Mouse (Mus musculus) ES-E14 (cell line): ENCODE data around the gene Spem2. TPM values are rescaled to one million over a fixed set of nuclear protein-coding genes. Genes with fewer than 3 reads are reported as not detected.

Experiments
- DNase-seq: peaks from one replicate; pipeline ENCODE4 v3.0.0-alpha.2; 2013; ENCODE audit warnings: low read depth, low spot score
- H3K27ac ChIP-seq: 2 replicates; pipeline ENCODE4 v1.5.1; 2012; ENCODE audit warnings: low read depth, mild to moderate bottlenecking, low read length, moderate library complexity, mixed read lengths; ENCODE audit not compliant: poor library complexity, insufficient read depth, severe bottlenecking
- H3K36me3 ChIP-seq: 2 replicates; pipeline ENCODE4 v1.6.1; 2012; ENCODE audit warnings: mild to moderate bottlenecking, low read length, moderate library complexity, mixed read lengths; ENCODE audit not compliant: control insufficient read depth, poor library complexity, insufficient read depth, severe bottlenecking
- H3K4me1 ChIP-seq, 2 experiments: fragments of 150-350 bp in 1 of 2; sonication (generic) in 1 of 2; 2 replicates each; pipeline ENCODE4 v1.6.1; 2012; ENCODE audit warnings: low read length in 2 of 2, mild to moderate bottlenecking in 1 of 2, mixed read lengths in 1 of 2; ENCODE audit not compliant: control insufficient read depth in 2 of 2, insufficient read depth in 2 of 2, poor library complexity in 1 of 2
- H3K4me3 ChIP-seq, 2 experiments: fragments of 150-350 bp in 1 of 2; sonication (generic) in 1 of 2; 2 replicates each; pipeline ENCODE4 v1.5.1; 2012; ENCODE audit warnings: low read length in 2 of 2, low read depth in 1 of 2, mild to moderate bottlenecking in 1 of 2, mixed read lengths in 1 of 2; ENCODE audit not compliant: insufficient read depth in 1 of 2, poor library complexity in 1 of 2, severe bottlenecking in 1 of 2
- H3K9ac ChIP-seq: 2 replicates; pipeline ENCODE4 v1.6.1; 2012; ENCODE audit warnings: low read depth, mild to moderate bottlenecking, low read length, mixed read lengths; ENCODE audit not compliant: poor library complexity, insufficient read depth, severe bottlenecking
- H3K9me3 ChIP-seq: fragments of 150-350 bp; sonication (generic); 2 replicates; pipeline ENCODE4 v1.6.1; 2012; ENCODE audit warnings: low read depth, mild to moderate bottlenecking, low read length; ENCODE audit not compliant: control insufficient read depth, insufficient read depth
- CHD2 ChIP-seq: IDR thresholded peaks from 2 replicates; pipeline ENCODE4 v1.6.1; 2014; ENCODE audit warnings: mild to moderate bottlenecking, low read depth, low read length, inconsistent platforms
- HCFC1 ChIP-seq: IDR thresholded peaks from 2 replicates; pipeline ENCODE4 v1.6.1; 2012; ENCODE audit warnings: low read length, inconsistent platforms, borderline replicate concordance; ENCODE audit not compliant: insufficient read depth
- MAFK ChIP-seq: IDR thresholded peaks from 2 replicates; pipeline ENCODE4 v1.6.1; 2014; ENCODE audit warnings: mild to moderate bottlenecking, low read depth, low read length, inconsistent platforms; ENCODE audit not compliant: insufficient read depth
- ZC3H11A ChIP-seq: IDR thresholded peaks from 2 replicates; pipeline ENCODE4 v1.6.1; 2012; ENCODE audit warnings: low read depth, mild to moderate bottlenecking, inconsistent platforms, low read length, borderline replicate concordance
- ZNF384 ChIP-seq: IDR thresholded peaks from 2 replicates; pipeline ENCODE4 v1.6.1; 2012; ENCODE audit warnings: low read depth, low read length, inconsistent platforms
- in situ Hi-C, 2 experiments: fragments of 600-800 bp; cut with MboI; formaldehyde crosslinking; loops; one replicate each; pipeline ENCODE4 v1.15.1; 2025; ENCODE audit warnings: low sequenced_read_pairs in 2 of 2, inconsistent platforms in 1 of 2; ENCODE audit not compliant: unreplicated experiment in 2 of 2
- total RNA-seq: library from RNA; depleted of rRNA; stranded (reverse); fragments of 300-350 nt; gene quantifications from 2 replicates; pipeline ENCODE4 v1.2.3, GENCODE M21; 2012

Gene Spem2
- total RNA-seq, 1 experiment = not detected

DNA sequence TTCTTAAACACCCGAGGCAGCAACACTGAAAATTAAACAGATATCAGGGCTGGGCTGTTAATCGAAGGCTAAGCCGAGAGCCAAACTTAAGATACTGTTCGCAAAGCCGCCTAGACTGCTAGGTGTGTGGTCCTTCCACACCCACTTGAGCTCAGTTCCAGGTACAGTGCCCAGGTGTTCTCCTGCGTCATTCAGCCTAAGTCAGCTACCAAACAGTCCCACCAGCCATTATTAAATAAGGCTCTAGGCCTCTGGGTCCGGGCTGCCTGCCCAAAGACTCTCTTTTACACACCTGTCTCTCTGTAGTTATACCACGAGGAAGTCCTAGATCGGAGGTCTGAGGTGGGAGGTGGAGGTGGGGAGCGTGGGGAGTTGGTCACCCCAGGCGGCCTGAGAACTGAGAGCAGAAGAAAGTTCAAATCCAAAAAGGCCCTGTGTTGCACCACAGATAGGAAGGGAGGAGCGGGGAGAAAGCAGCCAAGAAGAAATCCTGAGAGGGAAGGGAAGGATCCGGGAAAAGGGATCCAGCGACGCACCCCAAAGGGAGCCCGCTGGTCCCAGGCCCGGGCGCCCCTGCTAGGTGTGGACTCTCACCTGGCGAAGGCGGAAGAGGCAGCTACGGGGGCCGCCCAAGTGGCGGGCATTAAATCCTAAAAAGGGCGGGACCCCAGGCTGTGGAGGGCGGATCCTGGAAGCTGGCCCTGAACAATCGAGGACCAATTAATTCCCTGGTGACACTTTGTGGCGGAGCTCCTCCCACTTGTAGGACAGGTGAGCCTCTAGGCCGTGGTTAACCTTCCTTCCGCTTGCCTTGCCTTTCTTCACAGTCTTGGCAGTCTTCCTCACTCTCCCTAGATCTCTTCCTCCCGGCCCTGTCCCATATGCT is 40.1 kb upstream of the Spem2 start, which contains the start of gene Tnk1:
Tnk1 (minus strand) TSS at position 618 of the 886 bp plus-strand sequence.
- Histone ChIP-seq H3K36me3 (peaks cover 4% of the 10 kb centered on the region; the same call in 1 of the 2 replicates), H3K27ac (no peak within 1 kb of the TSS), H3K4me1 (peaks cover 4 to 14% of the 10 kb centered on the region in 2 experiments; a peak in 2 of 4 replicates), H3K9ac (peak within 1 kb of the TSS; percentile 67), H3K9me3 (no peaks in the 10 kb centered on the region), H3K4me3 (peak within 1 kb of the TSS; percentile 53 to 65)
- in situ Hi-C loops = no loop called here
- DNase-seq = no peak
- no peak for TF ChIP-seq CHD2
- TF ChIP-seq ZNF384 = no peak

DNA sequence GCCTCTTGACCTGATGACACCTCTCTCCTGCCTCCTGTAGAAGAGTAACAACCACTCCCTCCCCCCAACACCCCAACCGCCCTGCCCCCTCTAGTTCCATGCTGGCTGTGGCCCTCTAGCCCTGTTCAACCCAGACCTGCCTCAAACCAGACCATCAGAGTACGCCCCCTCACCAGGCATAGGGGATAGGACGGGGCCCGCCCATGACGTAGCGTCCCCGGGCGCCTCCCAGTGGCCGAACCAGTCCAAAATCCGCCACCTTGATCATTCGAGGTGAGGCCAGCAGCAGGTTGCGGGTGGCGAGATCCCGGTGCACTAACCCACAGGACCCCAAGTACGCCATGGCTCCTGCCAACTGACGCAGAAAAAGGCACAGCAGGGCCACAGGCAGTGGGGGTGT is 37.1 kb upstream of the Spem2 start:
- no peak for DNase-seq
- no peak overlapping the region for H3K9ac ChIP-seq
- TF ChIP-seq ZNF384 (no peak), ZC3H11A (no peak), HCFC1 (no peak), CHD2 (no peak), MAFK (no peak)
- in situ Hi-C loops = no loop called here
- no peak overlapping the region for H3K27ac ChIP-seq
- peak overlapping the region; percentile 52 to 58 for H3K4me3 ChIP-seq
- H3K36me3 ChIP-seq = peaks cover 15% of the 10 kb centered on the region; the same call in 1 of the 2 replicates
- H3K4me1 ChIP-seq = peaks cover 4 to 14% of the 10 kb centered on the region in 2 experiments; a peak in 2 of 4 replicates
- H3K9me3 ChIP-seq = no peaks in the 10 kb centered on the region

DNA sequence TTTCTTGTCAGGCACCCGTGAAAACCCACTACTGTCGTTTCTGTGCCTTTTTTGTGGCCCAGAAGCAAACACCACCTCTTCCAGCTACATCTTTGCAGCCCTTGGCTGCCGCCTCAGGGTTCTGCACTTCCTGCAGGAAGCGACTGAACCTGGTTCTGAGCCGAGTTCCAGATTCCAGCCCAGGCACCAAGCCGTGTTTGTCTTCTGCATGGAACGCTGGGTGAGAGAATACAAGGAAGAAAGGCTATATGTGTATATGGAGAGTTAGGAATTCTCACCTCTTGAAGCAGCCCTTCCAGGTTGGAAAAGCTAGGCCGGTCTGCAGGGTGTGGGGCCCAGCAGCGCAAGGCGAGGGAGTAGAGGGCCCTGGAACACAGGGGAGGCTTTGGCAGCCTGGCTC is 36.4 kb upstream of the Spem2 start:
- no peaks in the 10 kb centered on the region for H3K9me3 ChIP-seq

DNA sequence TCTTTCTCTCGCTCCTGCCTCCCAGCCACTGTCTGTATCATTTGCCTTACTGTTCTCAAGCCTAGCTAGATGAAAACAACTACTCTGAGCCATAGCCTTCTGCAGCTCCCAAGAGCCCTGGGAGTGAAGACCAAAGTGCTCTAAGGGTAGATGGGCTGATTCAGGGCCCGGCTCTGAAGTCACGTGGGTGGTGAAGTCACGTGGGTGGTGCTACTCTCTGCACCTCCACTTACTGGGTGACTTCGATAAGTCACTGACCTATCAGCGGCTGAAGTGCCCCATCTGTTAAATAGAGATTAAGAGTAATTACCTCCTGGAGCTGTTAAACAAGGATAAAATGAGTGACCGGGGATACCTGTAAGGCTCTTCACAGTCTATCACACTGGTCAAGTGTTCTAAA is 35.7 kb upstream of the Spem2 start:
- H3K9me3 ChIP-seq = no peaks in the 10 kb centered on the region
- no peak for TF ChIP-seq HCFC1
- TF ChIP-seq ZNF384 = no peak
- TF ChIP-seq CHD2 = no peak
- no peak for TF ChIP-seq MAFK
- TF ChIP-seq ZC3H11A = no peak
- no peak overlapping the region for H3K4me3 ChIP-seq
- H3K36me3 ChIP-seq = peaks cover 16% of the 10 kb centered on the region; the same call in 1 of the 2 replicates
- H3K27ac ChIP-seq = no peak overlapping the region
- no peak overlapping the region for H3K9ac ChIP-seq
- DNase-seq = no peak
- in situ Hi-C loops = no loop called here
- H3K4me1 ChIP-seq = peaks cover 4 to 13% of the 10 kb centered on the region in 2 experiments; a peak in 2 of 4 replicates

More for the DNA sequence above, 36.4 kb upstream of the Spem2 start:
- Histone ChIP-seq H3K9ac (no peak overlapping the region), H3K27ac (no peak overlapping the region), H3K36me3 (peaks cover 16% of the 10 kb centered on the region; the same call in 1 of the 2 replicates), H3K4me1 (peaks cover 4 to 14% of the 10 kb centered on the region in 2 experiments; a peak in 2 of 4 replicates), H3K4me3 (no peak overlapping the region)
- TF ChIP-seq MAFK (no peak), ZC3H11A (no peak), ZNF384 (no peak), HCFC1 (no peak), CHD2 (no peak)
- DNase-seq = no peak
- in situ Hi-C loops = no loop called here
